Mouse (Mus musculus): ENCODE data around the gene Cnot10. TPM values are rescaled to one million over a fixed set of nuclear protein-coding genes. Genes with fewer than 3 reads are reported as not detected.

Gene Cnot10
- polyA plus RNA-seq, 1 experiment from 2014 or later: 56.8 TPM

Other genes with a start within 250 kb of the Cnot10 start
- 18.3 and 19.5 TPM in 2 replicates for gene Crtap, start 249.5 kb downstream of the Cnot10 start, polyA plus RNA-seq (2015; fragmentation: Nextera tagmentation; extraction: Ambion mirVana)
- gene Glb1, start 239.1 kb downstream of the Cnot10 start, polyA plus RNA-seq (2015; fragmentation: Nextera tagmentation; extraction: Ambion mirVana): 17.1 and 19.4 TPM in 2 replicates
- 6.7 and 8.9 TPM in 2 replicates for gene Tmppe, start 239.1 kb downstream of the Cnot10 start, polyA plus RNA-seq (2015; fragmentation: Nextera tagmentation; extraction: Ambion mirVana)
- not detected in 2 replicates for gene Ccr4, start 135.3 kb downstream of the Cnot10 start, polyA plus RNA-seq (2015; fragmentation: Nextera tagmentation; extraction: Ambion mirVana)
- gene C130032M10Rik, start 124.5 kb downstream of the Cnot10 start, polyA plus RNA-seq (2015; fragmentation: Nextera tagmentation; extraction: Ambion mirVana): not detected in 2 replicates
- gene Trim71, start 75.8 kb downstream of the Cnot10 start, polyA plus RNA-seq (2015; fragmentation: Nextera tagmentation; extraction: Ambion mirVana): 0.13 and 0.14 TPM in 2 replicates
- gene Dync1li1, start 48.6 kb upstream of the Cnot10 start, polyA plus RNA-seq (2015; fragmentation: Nextera tagmentation; extraction: Ambion mirVana): 100 and 108 TPM in 2 replicates
- gene Cmtm6, start 90.9 kb upstream of the Cnot10 start, polyA plus RNA-seq (2015; fragmentation: Nextera tagmentation; extraction: Ambion mirVana): 23.3 and 23.6 TPM in 2 replicates
- gene Cmtm7, start 141.7 kb upstream of the Cnot10 start, polyA plus RNA-seq (2015; fragmentation: Nextera tagmentation; extraction: Ambion mirVana): 25.7 and 28.5 TPM in 2 replicates
- gene Cmtm8, start 204.0 kb upstream of the Cnot10 start, polyA plus RNA-seq (2015; fragmentation: Nextera tagmentation; extraction: Ambion mirVana): 12.1 and 13.3 TPM in 2 replicates